Mouse (Mus musculus) thymus, adult 2 months (tissue): Measurements from ENCODE around the gene Dhdds. TPM values are rescaled to one million over a fixed set of nuclear protein-coding genes. Genes with fewer than 3 reads are reported as not detected.
"Not testable (repeated sequence)": the region's sequence is repeated elsewhere in the genome, so short reads cannot be mapped to it uniquely, and the experiment has no call there.

Experiments used
- DNase-seq: peaks from one replicate; pipeline ENCODE4 v3.0.0; 2021
- H3K27ac ChIP-seq: fragments of 200-500 bp; 2 replicates; pipeline ENCODE4 v1.5.1; 2012; ENCODE audit warnings: low read length, control low read depth; ENCODE audit not compliant: control insufficient read depth, insufficient read depth
- H3K27me3 ChIP-seq: fragments of 200-500 bp; 2 replicates; pipeline ENCODE4 v1.6.1; 2012; ENCODE audit warnings: mild to moderate bottlenecking, low read length, moderate library complexity, mixed read lengths; ENCODE audit not compliant: control insufficient read depth, insufficient read depth
- H3K36me3 ChIP-seq: fragments of 200-500 bp; 2 replicates; pipeline ENCODE4 v1.6.1; 2012; ENCODE audit warnings: mild to moderate bottlenecking, low read length, moderate library complexity; ENCODE audit not compliant: control insufficient read depth, insufficient read depth
- H3K4me1 ChIP-seq: fragments of 200-500 bp; replicated peaks from 2 replicates; pipeline ENCODE4 v1.6.1; 2012; ENCODE audit warnings: low read length; ENCODE audit not compliant: control insufficient read depth, insufficient read depth
- H3K4me3 ChIP-seq: fragments of 200-500 bp; 2 replicates; pipeline ENCODE4 v1.5.1; 2012; ENCODE audit warnings: mild to moderate bottlenecking, low read length, control low read depth, moderate library complexity; ENCODE audit not compliant: control insufficient read depth, insufficient read depth
- CTCF ChIP-seq: fragments of 200-500 bp; IDR thresholded peaks from 2 replicates; pipeline ENCODE4 v1.5.1; 2012; ENCODE audit warnings: mild to moderate bottlenecking, control low read depth, low read length, moderate library complexity, borderline replicate concordance; ENCODE audit not compliant: control insufficient read depth, poor library complexity, insufficient read depth; ENCODE audit errors: extremely low read depth
- POLR2A ChIP-seq: fragments of 200-500 bp; IDR thresholded peaks from 2 replicates; pipeline ENCODE4 v1.6.1; 2012; ENCODE audit warnings: mild to moderate bottlenecking, low read length, control low read depth, moderate library complexity; ENCODE audit not compliant: control insufficient read depth, poor library complexity, insufficient read depth; ENCODE audit errors: extremely low read depth
- WGBS: fragments of 180-500 bp; shearing (Covaris S2); methylation state at CpG from one replicate; pipeline ENCODE4 v1.1.7; 2018; 5-methylcytosine and 5-hydroxymethylcytosine counted together
- polyA plus RNA-seq: library from polyadenylated mRNA; depleted of rRNA; stranded (reverse); fragments of >200 nt; gene quantifications from 2 replicates; pipeline ENCODE4 v1.2.3, GENCODE M21; 2012

Gene Dhdds
- polyA plus RNA-seq, 1 experiment, result 32.1 TPM

- H3K27ac ChIP-seq, result no peak overlapping the region
- no peaks in the 10 kb centered on the region for H3K27me3 ChIP-seq
- 53% methylated on average over 12 of the region's 12 CpGs for WGBS
- H3K36me3 ChIP-seq, result no peaks in the 10 kb centered on the region
- H3K4me1 ChIP-seq, result no peaks in the 10 kb centered on the region
- DNase-seq, result no peak
- TF ChIP-seq POLR2A (no peak), CTCF (no peak)
- H3K4me3 ChIP-seq, result no peak overlapping the region
These were observed 5.1 kb upstream of the Dhdds start for GRCm38 (mm10) chr4:134005581-134006358.

- TF ChIP-seq CTCF (no peak), POLR2A (no peak)
- WGBS, result 91% methylated on average over 5 of the region's 5 CpGs
- no peak overlapping the region for H3K27ac ChIP-seq
- H3K27me3 ChIP-seq, result no peaks in the 10 kb centered on the region
- H3K4me3 ChIP-seq, result no peak overlapping the region
- DNase-seq, result no peak
- H3K36me3 ChIP-seq, result no peaks in the 10 kb centered on the region
- no peaks in the 10 kb centered on the region for H3K4me1 ChIP-seq
These were observed 2.2 kb upstream of the Dhdds start for GRCm38 (mm10) chr4:134002903-134003302.

- H3K27ac ChIP-seq, result no peak overlapping the region
- H3K4me3 ChIP-seq, result no peak overlapping the region
- TF ChIP-seq POLR2A (no peak), CTCF (no peak)
- H3K27me3 ChIP-seq, result no peaks in the 10 kb centered on the region
- H3K4me1 ChIP-seq, result no peaks in the 10 kb centered on the region
- H3K36me3 ChIP-seq, result no peaks in the 10 kb centered on the region
- 78% methylated on average over 4 of the region's 4 CpGs for WGBS
- no peak for DNase-seq
These were observed 1.5 kb upstream of the Dhdds start for GRCm38 (mm10) chr4:134002246-134002645.

GRCm38 (mm10) chr4:134001710-134002109 is 992 bp upstream of the Dhdds start:
- 83% methylated on average over 10 of the region's 10 CpGs for WGBS
- no peaks in the 10 kb centered on the region for H3K36me3 ChIP-seq

GRCm38 (mm10) chr4:133994697-133995096 is 6.0 kb downstream of the Dhdds start:
- 96% methylated on average over 8 of the region's 8 CpGs for WGBS
- H3K36me3 ChIP-seq, result peaks cover 23% of the 10 kb centered on the region; the same call in 1 of the 2 replicates
- no peaks in the 10 kb centered on the region for H3K4me1 ChIP-seq
- H3K27ac ChIP-seq, result no peak overlapping the region
- no peak overlapping the region for H3K4me3 ChIP-seq
- no peak for DNase-seq
- no peaks in the 10 kb centered on the region for H3K27me3 ChIP-seq
- TF ChIP-seq POLR2A, result no peak
- no peak for TF ChIP-seq CTCF

More at GRCm38 (mm10) chr4:134001710-134002109, 992 bp upstream of the Dhdds start:
- H3K4me1 ChIP-seq, result no peaks in the 10 kb centered on the region
- H3K27me3 ChIP-seq, result no peaks in the 10 kb centered on the region
- H3K27ac ChIP-seq, result no peak overlapping the region
- TF ChIP-seq POLR2A (no peak), CTCF (no peak)
- DNase-seq, result no peak
- H3K4me3 ChIP-seq, result no peak overlapping the region

GRCm38 (mm10) chr4:133991087-133991660 is 9.5 kb downstream of the Dhdds start:
- Histone ChIP-seq H3K4me1 (no peaks in the 10 kb centered on the region), H3K27ac (no peak overlapping the region), H3K4me3 (no peak overlapping the region), H3K27me3 (no peaks in the 10 kb centered on the region), H3K36me3 (peaks cover 32% of the 10 kb centered on the region)
- no peak for DNase-seq
- whole genome bisulfite sequencing, result 84% methylated on average over 13 of the region's 13 CpGs
- TF ChIP-seq CTCF (no peak), POLR2A (no peak)

GRCm38 (mm10) chr4:133990035-133990434 is 10.7 kb downstream of the Dhdds start:
- 86% methylated on average over 4 of the region's 4 CpGs for WGBS
- Histone ChIP-seq H3K4me1 (no peaks in the 10 kb centered on the region), H3K27me3 (no peaks in the 10 kb centered on the region), H3K36me3 (peaks cover 28% of the 10 kb centered on the region), H3K27ac (no peak overlapping the region), H3K4me3 (no peak overlapping the region)
- TF ChIP-seq CTCF (no peak), POLR2A (no peak)
- no peak for DNase-seq

- not testable (repeated sequence) for H3K4me1 ChIP-seq, H3K27me3 ChIP-seq, H3K4me3 ChIP-seq, DNase-seq, H3K27ac ChIP-seq
- WGBS, result 98% methylated on average over 8 of the region's 8 CpGs
- peaks cover 18% of the 10 kb centered on the region for H3K36me3 ChIP-seq
These were observed 12.4 kb downstream of the Dhdds start for GRCm38 (mm10) chr4:133988289-133988688.
